Comparison of ENCODE assay signal across 8 mouse cellular contexts in genomic region chr16:14158936-14159745, GRCm38 (mm10). TPM values are rescaled to one million over a fixed set of nuclear protein-coding genes. Genes with fewer than 3 reads are reported as not detected.
A peak's percentile ranks its signal among the peaks of the same experiment; 100 is the strongest.
DNase-seq lines count a peak whose midpoint lies in the region; ATAC-seq and TF ChIP-seq lines count a peak whose summit lies in the region.

No protein-coding gene starts in this region.

- ATAC-seq in G1E (ENCODE audit: extremely low read depth, insufficient number of reproducible peaks, low FRiP score, poor library complexity, severe bottlenecking): peak; percentile 89
- ATAC-seq in forebrain, embryonic 16.5 days: peak; percentile 93
- ATAC-seq in lung, embryonic 14.5 days (ENCODE audit: insufficient read depth): peak; percentile 88

- H3K27ac ChIP-seq in forebrain, embryonic 16.5 days (ENCODE audit: low read length): peak overlapping the region; percentile 98
- H3K27ac ChIP-seq in layer of hippocampus, adult 2 months: peak overlapping the region; percentile 99
- peak overlapping the region; percentile 98 for H3K27ac ChIP-seq in lung, embryonic 14.5 days (ENCODE audit: low read depth)
- H3K27ac ChIP-seq in olfactory bulb, adult 2 months (ENCODE audit: insufficient read depth, low read depth, low read length): peak overlapping the region; percentile 100
- peak overlapping the region; percentile 89 for H3K27ac ChIP-seq in thymus, adult 2 months (ENCODE audit: control insufficient read depth, insufficient read depth, low read length)

- no peak for TF ChIP-seq CTCF in G1E (IDR thresholded peaks at IDR 0.05; ENCODE audit: low read depth, low read length)
- no peak for TF ChIP-seq CTCF in layer of hippocampus, adult 2 months (conservative IDR thresholded peaks at IDR 0.05)
- TF ChIP-seq CTCF in lung, embryonic 14.5 days (IDR thresholded peaks at IDR 0.05; ENCODE audit: low read depth): 0 out of 2 replicates have a peak, but pooled peaks have one; percentile 1
- TF ChIP-seq CTCF in olfactory bulb, adult 2 months (IDR thresholded peaks at IDR 0.05; ENCODE audit: insufficient read depth, low read depth, low read length): no peak
- 0 out of 2 replicates have a peak, but pooled peaks have one; percentile 38 for TF ChIP-seq CTCF in thymus, adult 2 months (IDR thresholded peaks at IDR 0.05; ENCODE audit: borderline replicate concordance, control insufficient read depth, extremely low read depth, insufficient read depth, low read length, poor library complexity)

- H3K4me1 ChIP-seq in G1E (ENCODE audit: insufficient read depth, low read depth, low read length): peaks cover 45% of the 10 kb centered on the region
- peaks cover 21% of the 10 kb centered on the region for H3K4me1 ChIP-seq in forebrain, embryonic 16.5 days (replicated peaks; ENCODE audit: control insufficient read depth, insufficient read depth, low read length)
- 0 out of 2 replicates have a peak, but pooled peaks cover 6% of the 10 kb centered on the region for H3K4me1 ChIP-seq in lung, embryonic 14.5 days (ENCODE audit: insufficient read depth)
- peaks cover 10% of the 10 kb centered on the region for H3K4me1 ChIP-seq in olfactory bulb, adult 2 months (ENCODE audit: control insufficient read depth, insufficient read depth, low read length)
- peaks cover 3% of the 10 kb centered on the region; the same call in 1 of the 2 replicates for H3K4me1 ChIP-seq in thymus, adult 2 months (replicated peaks; ENCODE audit: control insufficient read depth, insufficient read depth, low read length)

- under 1% methylated on average over 58 of the region's 58 CpGs for WGBS in forebrain, embryonic 16.5 days
- WGBS in lung, embryonic 14.5 days: under 1% methylated on average over 58 of the region's 58 CpGs
- 1% methylated on average over 58 of the region's 58 CpGs for WGBS in olfactory bulb, adult 2 months
- WGBS in thymus, adult 2 months: under 1% methylated on average over 58 of the region's 58 CpGs

- H3K9ac ChIP-seq in forebrain, embryonic 16.5 days (replicated peaks; ENCODE audit: low read depth, low read length): peak overlapping the region; percentile 82
- H3K9ac ChIP-seq in lung, embryonic 14.5 days: peak overlapping the region; percentile 75

- no peaks in the 10 kb centered on the region for H3K27me3 ChIP-seq in G1E (ENCODE audit: insufficient read depth, low read length)
- no peaks in the 10 kb centered on the region for H3K27me3 ChIP-seq in forebrain, embryonic 16.5 days (replicated peaks; ENCODE audit: control insufficient read depth, insufficient read depth, low read length)
- no peaks in the 10 kb centered on the region for H3K27me3 ChIP-seq in lung, embryonic 14.5 days (ENCODE audit: insufficient read depth, low read length)
- no peaks in the 10 kb centered on the region for H3K27me3 ChIP-seq in thymus, adult 2 months (ENCODE audit: control insufficient read depth, insufficient read depth, low read length)

- H3K36me3 ChIP-seq in G1E (replicated peaks): peaks cover 17% of the 10 kb centered on the region
- H3K36me3 ChIP-seq in forebrain, embryonic 16.5 days (ENCODE audit: control insufficient read depth, insufficient read depth): no peaks in the 10 kb centered on the region
- no peaks in the 10 kb centered on the region for H3K36me3 ChIP-seq in lung, embryonic 14.5 days (ENCODE audit: insufficient read depth)
- H3K36me3 ChIP-seq in thymus, adult 2 months (ENCODE audit: control insufficient read depth, insufficient read depth, low read length): no peaks in the 10 kb centered on the region

- intact Hi-C loops in heart, postnatal 36 days (cut with DNase I): loop anchor here (2.0 to 10.0 kb wide), 3 partner anchors 36 to 494 kb away; partner anchors contain the start of gene Parn

- TF ChIP-seq POLR2A in olfactory bulb, adult 2 months (IDR thresholded peaks at IDR 0.05; ENCODE audit: insufficient read depth, low read depth, low read length): peak; percentile 99
- peak; percentile 98 for TF ChIP-seq POLR2A in thymus, adult 2 months (IDR thresholded peaks at IDR 0.05; ENCODE audit: control insufficient read depth, extremely low read depth, insufficient read depth, low read length, poor library complexity)

- peak overlapping the region; percentile 92 for H3K4me2 ChIP-seq in forebrain, embryonic 16.5 days (ENCODE audit: low read length)
- peak overlapping the region; percentile 68 for H3K4me2 ChIP-seq in lung, embryonic 14.5 days

- no peaks in the 10 kb centered on the region for H3K9me3 ChIP-seq in G1E (replicated peaks)
- H3K9me3 ChIP-seq in forebrain, embryonic 16.5 days (ENCODE audit: control insufficient read depth, low read length): no peaks in the 10 kb centered on the region
- no peaks in the 10 kb centered on the region for H3K9me3 ChIP-seq in lung, embryonic 14.5 days (ENCODE audit: low read depth, low read length)

- H3K4me3 ChIP-seq in G1E (ENCODE audit: low read depth, low read length): peak overlapping the region; percentile 89
- peak overlapping the region; percentile 88 for H3K4me3 ChIP-seq in forebrain, embryonic 16.5 days (replicated peaks; ENCODE audit: low read length)
- H3K4me3 ChIP-seq in layer of hippocampus, adult 2 months: peak overlapping the region; percentile 74
- H3K4me3 ChIP-seq in lung, embryonic 14.5 days (ENCODE audit: low read depth, low read length): peak overlapping the region; percentile 72
- peak overlapping the region; percentile 97 for H3K4me3 ChIP-seq in olfactory bulb, adult 2 months (ENCODE audit: insufficient read depth, low read depth, low read length)
- H3K4me3 ChIP-seq in thymus, adult 2 months (ENCODE audit: control insufficient read depth, insufficient read depth, low read length): peak overlapping the region; percentile 89

- peak; percentile 91 for DNase-seq in G1E (ENCODE audit: low spot score)
- peak; percentile 97 to 100 for DNase-seq in cerebellum, adult 18-20 months
- peak; percentile 98 for DNase-seq in heart, postnatal 36 days
- peak; percentile 98 to 99 for DNase-seq in layer of hippocampus, adult 2 months (ENCODE audit: low spot score in 2 of 2)
- peak; percentile 98 for DNase-seq in lung, embryonic 14.5 days
- DNase-seq in thymus, adult 2 months: peak; percentile 100

RNA-seq across cellular contexts. Expression of gene Nde1, which starts 3.9 kb away (rescaled TPM):
- total RNA-seq in G1E (2014; fragmentation: Nextera tagmentation): 53.4 and 85.9 TPM in 2 replicates
- total RNA-seq in G1E (2017): 57.7 and 58.2 TPM in 2 replicates
- 51.1 and 54.6 TPM in 2 replicates for polyA plus RNA-seq in G1E (2012)
- polyA plus RNA-seq in forebrain, embryonic 16.5 days (2015; fragmentation: Nextera tagmentation; extraction: Ambion mirVana): 50.6 and 61.3 TPM in 2 replicates
- 10 to 100 TPM; 30.9 to 32.2 TPM for total RNA-seq in heart, postnatal 36 days (2021)
- 10 to 100 TPM; 30.9 to 32.6 TPM for total RNA-seq in layer of hippocampus, adult 2 months (2021)
- 157 and 158 TPM in 2 replicates for polyA plus RNA-seq in lung, embryonic 14.5 days (2014; fragmentation: Nextera tagmentation; extraction: Ambion mirVana)
- polyA plus RNA-seq in olfactory bulb, adult 2 months (2012; ENCODE audit: insufficient read depth, insufficient read length, low replicate concordance, missing spikeins): not detected in 2 replicates
- polyA plus RNA-seq in thymus, adult 2 months (2012; rRNA removed): 108 and 128 TPM in 2 replicates

RNA-seq across cellular contexts. Expression of gene Marf1, which starts 4.0 kb away (rescaled TPM):
- total RNA-seq in G1E (2014; fragmentation: Nextera tagmentation) (71.2 and 75.4 TPM in 2 replicates), G1E (2017) (28.5 and 32.3 TPM in 2 replicates)
- polyA plus RNA-seq in G1E (2012): 1.8 and 3.3 TPM in 2 replicates
- polyA plus RNA-seq in forebrain, embryonic 16.5 days (2015; fragmentation: Nextera tagmentation; extraction: Ambion mirVana): 17.3 and 21.9 TPM in 2 replicates
- 10 to 100 TPM; 32.4 to 33.0 TPM for total RNA-seq in heart, postnatal 36 days (2021)
- total RNA-seq in layer of hippocampus, adult 2 months (2021): 100 to 1,000 TPM; 134 to 138 TPM
- 16.4 and 17.3 TPM in 2 replicates for polyA plus RNA-seq in lung, embryonic 14.5 days (2014; fragmentation: Nextera tagmentation; extraction: Ambion mirVana)
- polyA plus RNA-seq in olfactory bulb, adult 2 months (2012; ENCODE audit: insufficient read depth, insufficient read length, low replicate concordance, missing spikeins): 65.1 TPM in 1 of 2 replicates, not detected in the other
- polyA plus RNA-seq in thymus, adult 2 months (2012; rRNA removed): 30.1 and 31.7 TPM in 2 replicates

Comparison
In these comparisons a context has a peak if more than half of its experiments do, and no peak if none do; other contexts are left out.
1. Peak in every context shown above with its lines: DNase-seq, ATAC-seq, H3K4me3 ChIP-seq and H3K27ac ChIP-seq.
2. CTCF ChIP-seq: peak in lung, embryonic 14.5 days (single experiment) and thymus, adult 2 months (single experiment); none in G1E (single experiment), layer of hippocampus, adult 2 months (single experiment) and olfactory bulb, adult 2 months (single experiment).